Mouse (Mus musculus) left cerebral cortex, postnatal 4 days (tissue): ENCODE data around the gene Nat8f2. TPM values are rescaled to one million over a fixed set of nuclear protein-coding genes. Genes with fewer than 3 reads are reported as not detected.
"Not testable (repeated sequence)": the region's sequence is repeated elsewhere in the genome, so short reads cannot be mapped to it uniquely, and the experiment has no call there.

Experiments
- DNase-seq: peaks from one replicate; pipeline ENCODE4 v3.0.0-alpha.2; 2022
- intact Hi-C: fragments of 180-260 bp; cut with DNase I; formaldehyde crosslinking; loops from one replicate; pipeline ENCODE4 v1.15.1; 2025
- total RNA-seq, 2 experiments: library from RNA; stranded (reverse); gene quantifications; 2 replicates each; pipeline ENCODE4 v1.2.3; 2021

Gene Nat8f2
- under 1 TPM; 0.56 to 0.76 TPM for total RNA-seq

- intact Hi-C loops, DNase-seq: not testable (repeated sequence)
Observed at GRCm38 (mm10) chr6:85869006-85869405, at the start of gene Nat8f2. Gene Nat8f2, minus strand, starts transcription at chr6:85869158.

- DNase-seq, intact Hi-C loops: not testable (repeated sequence)
Observed at GRCm38 (mm10) chr6:85918341-85918740, 49.4 kb upstream of the Nat8f2 start.

GRCm38 (mm10) chr6:85916596-85916995, 47.6 kb upstream of the Nat8f2 start:
- intact Hi-C loops = no loop called here
- DNase-seq = no peak

GRCm38 (mm10) chr6:85915539-85916513, 46.9 kb upstream of the Nat8f2 start, which contains the start of gene Nat8f1:
Gene Nat8f1, minus strand, starts transcription at chr6:85915687.
- intact Hi-C loops = not testable (repeated sequence)
- peak; percentile 88 for DNase-seq

GRCm38 (mm10) chr6:85915141-85915538, 46.2 kb upstream of the Nat8f2 start:
- DNase-seq = no peak
- intact Hi-C loops = no loop called here

- no peak for DNase-seq
- intact Hi-C loops = no loop called here
Observed at GRCm38 (mm10) chr6:85911587-85911986, 42.6 kb upstream of the Nat8f2 start, which contains the start of gene Tprkb. Gene Tprkb, plus strand, starts transcription at chr6:85911865.

- no peak for DNase-seq
- intact Hi-C loops = no loop called here
Observed at GRCm38 (mm10) chr6:85909704-85910103, 40.7 kb upstream of the Nat8f2 start.

- intact Hi-C loops = no loop called here
- no peak for DNase-seq
Observed at GRCm38 (mm10) chr6:85908341-85908740, 39.4 kb upstream of the Nat8f2 start.

- peak; percentile 56 for DNase-seq
- intact Hi-C loops = not testable (repeated sequence)
Observed at GRCm38 (mm10) chr6:85906911-85907351, 38.0 kb upstream of the Nat8f2 start.

- peak; percentile 78 for DNase-seq
- intact Hi-C loops = not testable (repeated sequence)
Observed at GRCm38 (mm10) chr6:85904642-85905061, 35.7 kb upstream of the Nat8f2 start, which contains the start of gene Nat8f4. Gene Nat8f4, minus strand, starts transcription at chr6:85904884.

- intact Hi-C loops = no loop called here
- DNase-seq = no peak
Observed at GRCm38 (mm10) chr6:85902303-85902702, 33.3 kb upstream of the Nat8f2 start.

GRCm38 (mm10) chr6:85898596-85899475, 29.9 kb upstream of the Nat8f2 start:
- intact Hi-C loops = loop anchor here (10.0 kb wide), 1 partner anchor 64 kb away; the partner anchor contains the start of gene Nat8
- DNase-seq = peak; percentile 5

GRCm38 (mm10) chr6:85895061-85895648, 26.2 kb upstream of the Nat8f2 start:
- peak; percentile 10 for DNase-seq
- intact Hi-C loops = loop anchor here (10.0 kb wide), 1 partner anchor 60 kb away; the partner anchor contains the start of gene Nat8

GRCm38 (mm10) chr6:85888961-85889360, 20.0 kb upstream of the Nat8f2 start:
- no peak for DNase-seq
- intact Hi-C loops = no loop called here

GRCm38 (mm10) chr6:85884311-85884710, 15.4 kb upstream of the Nat8f2 start:
- intact Hi-C loops = no loop called here
- no peak for DNase-seq

GRCm38 (mm10) chr6:85883246-85883645, 14.3 kb upstream of the Nat8f2 start:
- intact Hi-C loops, DNase-seq: not testable (repeated sequence)

- intact Hi-C loops = no loop called here
- DNase-seq = no peak
Observed at GRCm38 (mm10) chr6:85867726-85868690, 950 bp downstream of the Nat8f2 start.

- DNase-seq, intact Hi-C loops: not testable (repeated sequence)
Observed at GRCm38 (mm10) chr6:85866995-85867394, 2.0 kb downstream of the Nat8f2 start.

- DNase-seq, intact Hi-C loops: not testable (repeated sequence)
Observed at GRCm38 (mm10) chr6:85866166-85866565, 2.8 kb downstream of the Nat8f2 start.
